Mouse (Mus musculus): Measurements from ENCODE around the gene 2410131K14Rik. TPM values are rescaled to one million over a fixed set of nuclear protein-coding genes. Genes with fewer than 3 reads are reported as not detected.

2410131K14Rik gene
- total and polyA plus RNA-seq, 3 experiments: 4.0 to 4.3 TPM; not detected in 1

DNA sequence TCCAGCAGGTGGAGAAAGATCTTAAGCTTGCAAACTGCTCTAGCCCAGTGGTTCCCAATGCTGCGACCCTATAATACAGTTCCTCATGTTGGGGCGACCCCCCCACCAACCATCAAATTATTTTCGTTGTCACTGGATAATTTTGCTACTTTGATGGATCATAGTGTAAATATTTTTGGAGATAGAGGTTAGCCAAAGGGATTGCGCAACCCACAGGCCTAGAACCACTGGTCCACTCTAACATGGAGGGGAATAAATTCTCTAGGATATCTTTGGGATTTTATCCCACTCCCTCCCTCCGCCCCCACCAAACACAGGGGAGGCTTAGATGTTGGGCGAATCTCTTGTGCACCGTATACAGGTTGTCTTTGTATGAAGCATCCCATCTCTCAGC is 49.8 kb downstream of the 2410131K14Rik start:
- H3K4me1 ChIP-seq (ENCODE audit: control insufficient read depth in 1 of 2, insufficient read depth in 2 of 2, low read length in 2 of 2): no peaks in the 10 kb centered on the region
- no peak overlapping the region for H3K4me3 ChIP-seq (ENCODE audit: control insufficient read depth in 1 of 2, insufficient read depth in 1 of 2, low read depth in 2 of 2, low read length in 2 of 2)
- H3K9me3 ChIP-seq (replicated peaks; ENCODE audit: insufficient read depth, low read length): no peaks in the 10 kb centered on the region
- no peak for TF ChIP-seq NRF1 (IDR thresholded peaks at IDR 0.05; ENCODE audit: insufficient read depth, low read depth, low read length, poor library complexity, severe bottlenecking)
- no peak for TF ChIP-seq MAX (IDR thresholded peaks at IDR 0.05; ENCODE audit: low read length)
- TF ChIP-seq KAT2A (conservative IDR thresholded peaks at IDR 0.05; ENCODE audit: low read depth, low read length): no peak
- TF ChIP-seq POLR2AphosphoS5 (IDR thresholded peaks at IDR 0.05; ENCODE audit: borderline replicate concordance, low read depth, low read length): no peak
- no peak for TF ChIP-seq GABPA (IDR thresholded peaks at IDR 0.05; ENCODE audit: low read depth, low read length)
- no peak for TF ChIP-seq GATA1 (IDR thresholded peaks at IDR 0.05; ENCODE audit: low read depth, low read length)
- no peak for TF ChIP-seq JUND (IDR thresholded peaks at IDR 0.05; ENCODE audit: low read depth, low read length)
- TF ChIP-seq CTCF (IDR thresholded peaks at IDR 0.05 in 2 of 3, conservative IDR thresholded peaks at IDR 0.05 in 1 of 3; ENCODE audit: control insufficient read depth in 1 of 3, insufficient read depth in 1 of 3, low read depth in 2 of 3, low read length in 3 of 3, poor library complexity in 1 of 3, severe bottlenecking in 1 of 3): no peak
- TF ChIP-seq ZKSCAN1 (IDR thresholded peaks at IDR 0.05; ENCODE audit: low read depth, low read length): no peak
- no peak for TF ChIP-seq SIN3A (IDR thresholded peaks at IDR 0.05; ENCODE audit: low read length)
- TF ChIP-seq ZNF384 (IDR thresholded peaks at IDR 0.05; ENCODE audit: low read depth, low read length): no peak
- no peak for TF ChIP-seq ZMIZ1 (IDR thresholded peaks at IDR 0.05; ENCODE audit: low read depth, low read length)
- no peak for TF ChIP-seq EP300 (IDR thresholded peaks at IDR 0.05; ENCODE audit: low read depth in 1 of 2, low read length in 2 of 2)
- no peak for TF ChIP-seq TCF12 (IDR thresholded peaks at IDR 0.05; ENCODE audit: low read depth, low read length)
- TF ChIP-seq MYB (IDR thresholded peaks at IDR 0.05; ENCODE audit: low read depth, low read length): no peak
- TF ChIP-seq POLR2AphosphoS2 (IDR thresholded peaks at IDR 0.05; ENCODE audit: low read length): no peak
- no peaks in the 10 kb centered on the region for H3K36me3 ChIP-seq (ENCODE audit: control insufficient read depth in 1 of 2, insufficient read depth in 2 of 2, low read length in 2 of 2)
- no peaks in the 10 kb centered on the region for H3K27me3 ChIP-seq (ENCODE audit: control insufficient read depth in 1 of 2, insufficient read depth in 2 of 2, low read length in 2 of 2)
- no peak overlapping the region for H3K9ac ChIP-seq (ENCODE audit: control insufficient read depth, low read depth, low read length, poor library complexity, severe bottlenecking)
- no peaks in the 10 kb centered on the region for H3K79me2 ChIP-seq (ENCODE audit: control insufficient read depth, insufficient read depth, low read length, poor library complexity)
- no peak for DNase-seq (ENCODE audit: low read depth, low spot score)
- no peak overlapping the region for H3K27ac ChIP-seq (ENCODE audit: control insufficient read depth, low read depth, low read length)

DNA sequence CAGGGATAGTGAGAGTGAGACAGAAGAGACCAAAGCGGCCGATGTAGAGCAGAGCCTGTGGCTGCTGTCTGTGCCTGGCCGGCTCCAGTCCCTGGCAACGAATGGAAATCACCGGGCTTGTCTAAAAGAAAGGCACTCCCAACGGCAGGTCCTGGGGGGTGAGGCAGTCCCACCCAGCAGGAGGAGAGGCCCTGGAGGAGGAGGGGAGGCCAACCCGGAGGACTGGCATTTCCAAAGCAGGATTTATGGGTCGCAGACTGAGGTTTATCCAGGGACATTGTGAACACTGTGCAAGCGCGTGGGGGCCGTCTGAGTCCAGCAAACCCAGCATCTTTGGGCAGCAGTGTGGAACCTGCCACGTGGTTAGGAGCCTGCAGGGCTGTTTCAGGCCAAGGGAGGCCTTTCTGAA is 52.3 kb downstream of the 2410131K14Rik start:
- Histone ChIP-seq H3K4me3 (ENCODE audit: control insufficient read depth in 1 of 2, insufficient read depth in 1 of 2, low read depth in 2 of 2, low read length in 2 of 2) (no peak overlapping the region), H3K79me2 (ENCODE audit: control insufficient read depth, insufficient read depth, low read length, poor library complexity) (no peaks in the 10 kb centered on the region), H3K36me3 (ENCODE audit: control insufficient read depth in 1 of 2, insufficient read depth in 2 of 2, low read length in 2 of 2) (no peaks in the 10 kb centered on the region), H3K9ac (ENCODE audit: control insufficient read depth, low read depth, low read length, poor library complexity, severe bottlenecking) (no peak overlapping the region), H3K27me3 (ENCODE audit: control insufficient read depth in 1 of 2, insufficient read depth in 2 of 2, low read length in 2 of 2) (no peaks in the 10 kb centered on the region), H3K9me3 (replicated peaks; ENCODE audit: insufficient read depth, low read length) (no peaks in the 10 kb centered on the region), H3K27ac (ENCODE audit: control insufficient read depth, low read depth, low read length) (no peak overlapping the region), H3K4me1 (ENCODE audit: control insufficient read depth in 1 of 2, insufficient read depth in 2 of 2, low read length in 2 of 2) (no peaks in the 10 kb centered on the region)
- DNase-seq (ENCODE audit: low read depth, low spot score): no peak
- TF ChIP-seq BHLHE40 (IDR thresholded peaks at IDR 0.05; ENCODE audit: borderline replicate concordance, low read depth, low read length) (no peak), RCOR1 (IDR thresholded peaks at IDR 0.05; ENCODE audit: low read depth, low read length) (no peak), CTCF (IDR thresholded peaks at IDR 0.05 in 2 of 3, conservative IDR thresholded peaks at IDR 0.05 in 1 of 3; ENCODE audit: control insufficient read depth in 1 of 3, insufficient read depth in 1 of 3, low read depth in 2 of 3, low read length in 3 of 3, poor library complexity in 1 of 3, severe bottlenecking in 1 of 3) (no peak), EP300 (IDR thresholded peaks at IDR 0.05; ENCODE audit: low read depth in 1 of 2, low read length in 2 of 2) (no peak), MAX (IDR thresholded peaks at IDR 0.05; ENCODE audit: low read length) (no peak)
